In the genomic region with DNA sequence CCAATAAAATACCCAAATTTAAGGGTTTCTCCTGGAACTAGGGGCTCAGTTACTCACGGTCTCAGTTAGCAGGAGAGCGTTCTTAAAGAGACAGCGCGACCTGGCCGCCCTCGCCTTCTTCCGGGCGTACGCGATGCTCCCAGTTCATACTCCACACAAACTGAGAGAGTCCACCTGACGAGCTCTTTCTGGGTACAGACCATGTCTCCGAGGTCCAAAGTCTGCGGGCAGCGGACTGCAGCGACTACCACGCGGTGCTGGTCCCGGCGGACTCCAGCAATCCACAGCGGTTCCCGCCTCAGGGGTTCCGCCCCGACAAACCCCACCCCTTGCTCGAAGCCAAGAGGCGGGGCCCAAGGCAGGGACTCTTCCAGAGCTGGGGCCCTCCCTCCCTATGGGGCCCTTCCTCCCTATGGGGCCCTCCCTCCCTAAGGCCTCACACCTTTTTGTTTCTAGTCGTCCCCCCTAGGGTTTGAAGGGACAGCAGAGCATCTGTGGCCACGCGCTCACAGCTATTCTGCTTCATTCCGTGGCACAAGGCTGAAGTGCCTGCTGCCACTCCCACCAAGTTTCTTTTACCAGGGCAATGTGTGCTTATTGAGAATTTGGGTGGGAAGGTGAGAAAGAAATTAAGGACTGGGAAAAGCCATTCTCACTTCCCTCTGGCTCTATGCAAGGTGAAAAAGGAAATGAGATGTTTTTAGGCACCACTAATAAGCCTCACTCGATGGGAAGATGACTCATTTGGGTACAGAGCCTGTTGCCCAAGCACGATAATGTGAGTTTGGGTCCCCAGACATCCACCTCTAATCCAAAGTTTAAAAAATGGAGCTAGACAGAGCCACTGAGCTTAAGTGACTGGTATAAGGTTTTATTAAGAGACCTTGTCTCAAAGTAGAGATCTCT, we compare ENCODE assay signal across 8 mouse cellular contexts. TPM values are rescaled to one million over a fixed set of nuclear protein-coding genes. Genes with fewer than 3 reads are reported as not detected.
DNase-seq lines count a peak whose midpoint lies in the region; ATAC-seq and TF ChIP-seq lines count a peak whose summit lies in the region.

A gene (minus strand): TSS at position 285 of the 906 bp plus-strand sequence.

- H3K9me3 ChIP-seq in heart, embryonic 13.5 days: no peaks in the 10 kb centered on the region
- no peaks in the 10 kb centered on the region for H3K9me3 ChIP-seq in kidney, embryonic 16.5 days (ENCODE audit: low read length)
- no peaks in the 10 kb centered on the region for H3K9me3 ChIP-seq in liver, postnatal 0 days (ENCODE audit: low read length)
- no peaks in the 10 kb centered on the region for H3K9me3 ChIP-seq in neural tube, embryonic 12.5 days

- 0 out of 2 replicates have a peak, but pooled peaks cover 2% of the 10 kb centered on the region for H3K4me1 ChIP-seq in embryonic fibroblast, embryonic 13.5 days (ENCODE audit: control insufficient read depth, insufficient read depth, low read length)
- peaks cover 23% of the 10 kb centered on the region for H3K4me1 ChIP-seq in heart, embryonic 13.5 days
- peaks cover 13% of the 10 kb centered on the region for H3K4me1 ChIP-seq in kidney, embryonic 16.5 days (ENCODE audit: insufficient read depth, low read length)
- H3K4me1 ChIP-seq in liver, postnatal 0 days (ENCODE audit: insufficient read depth): peaks cover 34% of the 10 kb centered on the region
- H3K4me1 ChIP-seq in neural tube, embryonic 12.5 days: peaks cover 10% of the 10 kb centered on the region

- DNase-seq in adrenal gland, postnatal 25 days: peak; percentile 80
- DNase-seq in liver, postnatal 0 days: peak; percentile 92
- peak; percentile 66 to 73 for DNase-seq in thymus, adult 18-20 months

- peaks cover 10% of the 10 kb centered on the region; the same call in 1 of the 2 replicates for H3K27me3 ChIP-seq in heart, embryonic 13.5 days (replicated peaks)
- H3K27me3 ChIP-seq in kidney, embryonic 16.5 days (ENCODE audit: insufficient read depth, low read length): no peaks in the 10 kb centered on the region
- no peaks in the 10 kb centered on the region for H3K27me3 ChIP-seq in liver, postnatal 0 days (ENCODE audit: insufficient read depth, low read length)
- H3K27me3 ChIP-seq in neural tube, embryonic 12.5 days (replicated peaks): no peaks in the 10 kb centered on the region

- 0 out of 2 replicates have a peak, but pooled peaks have one; percentile 13 for TF ChIP-seq EP300 in liver, postnatal 0 days (IDR thresholded peaks at IDR 0.05; ENCODE audit: low read depth)

- peak; percentile 96 for ATAC-seq in CD4-positive, CD25-positive, alpha-beta regulatory T cell, adult 4 months
- peak; percentile 88 for ATAC-seq in heart, embryonic 13.5 days (ENCODE audit: extremely low read depth, insufficient number of reproducible peaks, low FRiP score, low TSS enrichment)
- ATAC-seq in kidney, embryonic 16.5 days (ENCODE audit: low FRiP score, low TSS enrichment): peak; percentile 97
- ATAC-seq in liver, postnatal 0 days: peak; percentile 98
- peak; percentile 80 for ATAC-seq in neural tube, embryonic 12.5 days (ENCODE audit: low FRiP score, low read depth)

- TF ChIP-seq CTCF in embryonic fibroblast, embryonic 13.5 days (IDR thresholded peaks at IDR 0.05; ENCODE audit: borderline replicate concordance, insufficient read depth, low read length): no peak
- no peak for TF ChIP-seq CTCF in liver, postnatal 0 days (IDR thresholded peaks at IDR 0.05; ENCODE audit: low read depth)

- TF ChIP-seq POLR2A in embryonic fibroblast, embryonic 13.5 days (IDR thresholded peaks at IDR 0.05; ENCODE audit: low read depth, low read length): peak; percentile 91

- no peak within 1 kb of the TSS for H3K27ac ChIP-seq in embryonic fibroblast, embryonic 13.5 days (ENCODE audit: insufficient read depth, low read length)
- H3K27ac ChIP-seq in heart, embryonic 13.5 days (replicated peaks): no peak within 1 kb of the TSS
- no peak within 1 kb of the TSS; the same call in 1 of the 2 replicates for H3K27ac ChIP-seq in kidney, embryonic 16.5 days (ENCODE audit: low read length)
- H3K27ac ChIP-seq in liver, postnatal 0 days (ENCODE audit: low read depth): peak within 1 kb of the TSS; percentile 34
- H3K27ac ChIP-seq in neural tube, embryonic 12.5 days: no peak within 1 kb of the TSS

- peak within 1 kb of the TSS; percentile 69 for H3K4me3 ChIP-seq in embryonic fibroblast, embryonic 13.5 days (ENCODE audit: insufficient read depth, low read length)
- H3K4me3 ChIP-seq in heart, embryonic 13.5 days: peak within 1 kb of the TSS; percentile 64
- peak within 1 kb of the TSS; percentile 67 for H3K4me3 ChIP-seq in kidney, embryonic 16.5 days (ENCODE audit: low read length)
- H3K4me3 ChIP-seq in liver, postnatal 0 days (ENCODE audit: low read depth, low read length): peak within 1 kb of the TSS; percentile 62
- peak within 1 kb of the TSS; percentile 50 for H3K4me3 ChIP-seq in neural tube, embryonic 12.5 days

- H3K4me2 ChIP-seq in heart, embryonic 13.5 days: peak within 1 kb of the TSS; percentile 88
- peak within 1 kb of the TSS; percentile 73 for H3K4me2 ChIP-seq in kidney, embryonic 16.5 days (replicated peaks; ENCODE audit: low read depth, low read length)
- peak within 1 kb of the TSS; percentile 94 for H3K4me2 ChIP-seq in liver, postnatal 0 days (ENCODE audit: low read depth, low read length)
- H3K4me2 ChIP-seq in neural tube, embryonic 12.5 days (replicated peaks): peak within 1 kb of the TSS; percentile 69

- 3% methylated on average over 31 of the region's 31 CpGs for WGBS in heart, embryonic 13.5 days
- WGBS in kidney, embryonic 16.5 days: 2% methylated on average over 31 of the region's 31 CpGs
- WGBS in liver, postnatal 0 days (ENCODE audit: insufficient replicate concordance): 4% methylated on average over 31 of the region's 31 CpGs
- 4% methylated on average over 31 of the region's 31 CpGs for WGBS in neural tube, embryonic 12.5 days

- H3K36me3 ChIP-seq in heart, embryonic 13.5 days: peaks cover 28% of the 10 kb centered on the region
- peaks cover 20% of the 10 kb centered on the region for H3K36me3 ChIP-seq in kidney, embryonic 16.5 days (ENCODE audit: insufficient read depth, low read length)
- H3K36me3 ChIP-seq in liver, postnatal 0 days (replicated peaks; ENCODE audit: insufficient read depth, low read length): peaks cover 19% of the 10 kb centered on the region
- peaks cover 11% of the 10 kb centered on the region; the same call in 1 of the 2 replicates for H3K36me3 ChIP-seq in neural tube, embryonic 12.5 days

- peak within 1 kb of the TSS; percentile 82 for H3K9ac ChIP-seq in heart, embryonic 13.5 days
- H3K9ac ChIP-seq in kidney, embryonic 16.5 days (replicated peaks; ENCODE audit: low read length): peak within 1 kb of the TSS; percentile 74
- peak within 1 kb of the TSS; percentile 63 for H3K9ac ChIP-seq in liver, postnatal 0 days (replicated peaks)
- H3K9ac ChIP-seq in neural tube, embryonic 12.5 days: peak within 1 kb of the TSS; percentile 48

RNA-seq across cellular contexts. Expression of the gene that starts here (rescaled TPM):
- polyA plus RNA-seq in CD4-positive, CD25-positive, alpha-beta regulatory T cell, adult 4 months (2017; shearing (Covaris generic)): 10 to 100 TPM; 61.1 to 65.8 TPM
- total RNA-seq in adrenal gland, postnatal 25 days (2021): 5.3 and 7.2 TPM in 2 replicates
- 9.7 and 11.0 TPM in 2 replicates for polyA plus RNA-seq in embryonic fibroblast, embryonic 13.5 days (2011; ENCODE audit: insufficient read length, low read depth, missing spikeins)
- polyA plus RNA-seq in heart, embryonic 13.5 days (2015; fragmentation: Nextera tagmentation; extraction: Ambion mirVana): 11.6 and 12.4 TPM in 2 replicates
- polyA plus RNA-seq in kidney, embryonic 16.5 days (2015; fragmentation: Nextera tagmentation; extraction: Ambion mirVana): 24.0 and 27.1 TPM in 2 replicates
- 15.9 and 17.8 TPM in 2 replicates for polyA plus RNA-seq in liver, postnatal 0 days (2015; fragmentation: Nextera tagmentation; extraction: Ambion mirVana)
- polyA plus RNA-seq in neural tube, embryonic 12.5 days (2016; fragmentation: Nextera tagmentation; extraction: Ambion mirVana): 14.5 and 15.3 TPM in 2 replicates
